Mouse (Mus musculus): ENCODE results near the gene Nnat.
A peak's percentile ranks its signal among the peaks of the same experiment; 100 is the strongest.
"Not testable (repeated sequence)": the region's sequence is repeated elsewhere in the genome, so short reads cannot be mapped to it uniquely, and the experiment has no call there.

Gene Nnat

DNA sequence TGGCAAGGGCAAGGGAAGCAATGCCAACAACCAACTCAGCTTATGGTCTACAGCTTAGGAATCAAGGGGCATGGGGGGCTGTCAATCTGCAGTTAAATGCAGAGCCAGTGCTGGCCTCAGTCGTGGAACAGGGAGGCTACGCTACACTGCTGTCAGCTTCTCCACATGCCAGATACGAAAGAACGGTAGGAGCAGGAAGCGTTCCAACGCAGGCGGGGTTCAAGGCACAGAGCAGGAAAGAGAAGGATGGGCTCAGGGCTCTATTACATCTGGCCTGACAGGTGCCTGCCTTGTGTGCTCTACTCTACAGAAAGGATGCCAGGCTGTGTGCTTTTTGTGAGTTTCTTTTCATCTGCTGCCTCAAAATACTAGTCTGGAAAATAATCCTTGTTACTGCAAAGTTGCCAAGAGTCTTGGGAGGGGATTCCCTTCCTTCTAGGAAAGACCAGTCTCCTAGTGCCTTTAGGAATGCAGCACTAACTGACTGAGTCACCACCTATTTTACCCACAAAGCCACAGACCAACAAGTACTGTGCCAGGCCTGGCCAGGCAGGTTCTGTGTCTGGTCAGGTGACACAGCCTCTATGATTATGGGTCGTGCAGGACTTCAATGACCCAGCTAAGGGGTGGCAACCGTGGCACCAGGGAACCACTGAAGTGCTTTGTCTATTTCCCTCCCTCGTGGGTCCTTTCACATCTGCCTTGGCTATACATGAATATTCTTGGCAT, 7.6 kb upstream of the Nnat start:
- no peak for DNase-seq

DNA sequence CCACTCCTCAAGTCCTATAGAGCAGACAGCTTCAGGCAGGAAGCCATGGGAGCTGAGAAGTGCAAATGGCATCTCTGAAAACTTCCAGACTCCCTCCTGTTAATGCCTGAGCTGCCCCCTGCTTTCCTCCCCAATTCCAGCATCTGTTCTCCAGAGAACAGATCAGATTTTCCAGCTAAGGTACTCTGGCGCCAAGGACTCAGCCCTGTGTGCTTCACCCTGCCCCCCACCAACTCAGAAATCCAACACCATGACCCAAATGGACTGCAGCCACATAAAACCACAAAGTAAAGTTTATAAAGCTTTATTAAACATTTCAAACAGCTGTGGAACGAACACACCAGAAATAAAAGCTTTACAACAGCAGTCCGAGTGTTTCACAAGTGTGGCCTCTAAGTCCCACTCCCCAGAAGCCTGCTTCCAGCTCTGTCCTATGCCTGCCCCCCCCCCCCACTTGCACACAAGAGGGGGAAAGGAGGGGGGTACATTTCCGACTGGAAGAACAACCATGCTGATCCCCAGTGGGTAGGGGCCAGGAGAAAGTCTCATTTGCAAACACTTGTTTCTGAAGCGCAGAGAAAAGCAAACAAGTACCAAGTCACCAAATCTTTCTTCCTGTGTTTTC, 3.7 kb upstream of the Nnat start:
- no peak for DNase-seq

DNA sequence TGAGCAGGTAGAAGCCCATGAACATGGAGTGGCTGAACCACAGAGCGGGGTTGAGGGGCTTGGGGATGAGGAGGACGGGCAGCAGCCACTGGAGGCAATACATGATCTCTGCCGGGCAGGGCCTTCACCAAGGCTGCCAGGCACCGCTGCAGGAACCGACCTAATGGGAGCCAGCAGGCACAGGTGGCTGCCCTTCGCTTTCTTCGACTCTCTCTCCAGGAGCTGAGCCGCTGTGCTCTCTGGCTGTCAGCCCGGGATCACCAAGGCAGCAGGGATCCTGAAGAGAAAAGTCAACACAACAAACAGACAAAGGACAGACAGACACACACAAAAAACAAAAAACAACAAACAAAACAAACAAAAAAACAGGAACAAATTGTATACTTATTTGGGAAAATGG, 1.8 kb upstream of the Nnat start:
- no peak for DNase-seq

DNA sequence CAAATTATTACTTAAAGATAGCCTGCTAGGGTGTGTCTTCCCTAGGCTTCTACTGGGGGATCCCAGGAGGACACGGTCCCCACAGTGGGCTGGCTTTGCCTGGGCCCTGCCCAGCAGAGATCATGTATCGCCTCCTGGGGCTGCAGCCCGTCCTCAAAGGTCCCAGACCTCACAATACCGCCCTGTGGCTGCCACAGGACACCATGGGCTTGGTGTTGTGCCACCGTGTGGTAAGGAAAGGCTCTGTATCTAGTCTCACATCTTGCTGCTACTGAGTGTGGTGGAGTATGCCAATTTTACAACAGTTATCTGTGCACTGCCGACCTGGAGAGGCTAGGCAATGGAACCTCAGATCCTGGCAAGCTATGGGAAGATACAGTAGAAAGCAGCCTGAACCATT, 1.4 kb upstream of the Nnat start:
- peak; percentile 66 for DNase-seq

DNA sequence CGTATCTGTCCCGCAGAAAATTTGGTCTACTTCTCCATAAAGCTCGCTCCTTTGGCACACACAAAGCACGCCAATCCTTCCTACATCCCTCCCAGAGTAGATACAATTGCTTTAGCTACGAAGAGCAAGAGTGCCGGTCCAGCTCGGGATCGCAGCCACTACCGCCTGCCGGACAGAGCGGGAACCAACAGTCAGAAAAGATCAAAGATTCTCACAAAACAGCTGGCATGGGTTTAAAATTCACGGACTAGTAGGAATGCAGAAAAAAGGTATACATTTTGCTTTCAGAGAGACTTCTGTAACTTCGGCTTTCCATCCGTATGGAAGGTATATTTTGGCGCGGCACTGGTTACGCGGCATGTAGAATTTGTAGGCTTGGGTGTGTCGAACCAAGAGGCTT, 438 bp upstream of the Nnat start:
- DNase-seq = peak; percentile 62

DNA sequence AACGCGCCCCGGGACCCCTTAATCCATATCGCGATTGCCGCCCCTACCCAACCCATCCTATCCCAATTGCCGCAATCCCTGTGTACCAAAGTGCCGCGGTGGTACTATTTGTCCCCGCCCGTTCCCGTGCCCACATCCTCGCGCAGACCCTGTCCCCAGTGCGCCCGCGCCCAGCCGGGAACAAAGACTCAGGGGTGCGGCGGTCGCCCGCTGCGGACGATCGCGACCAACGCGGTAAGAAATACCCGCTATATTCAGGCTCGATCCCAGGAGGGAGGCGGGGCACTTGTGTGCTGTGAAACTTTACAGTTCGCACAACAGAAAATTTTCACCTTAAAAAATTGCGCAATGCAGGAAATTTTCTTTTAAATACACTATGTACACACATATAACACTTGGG, 424 bp downstream of the Nnat start:
- peak; percentile 50 for DNase-seq

DNA sequence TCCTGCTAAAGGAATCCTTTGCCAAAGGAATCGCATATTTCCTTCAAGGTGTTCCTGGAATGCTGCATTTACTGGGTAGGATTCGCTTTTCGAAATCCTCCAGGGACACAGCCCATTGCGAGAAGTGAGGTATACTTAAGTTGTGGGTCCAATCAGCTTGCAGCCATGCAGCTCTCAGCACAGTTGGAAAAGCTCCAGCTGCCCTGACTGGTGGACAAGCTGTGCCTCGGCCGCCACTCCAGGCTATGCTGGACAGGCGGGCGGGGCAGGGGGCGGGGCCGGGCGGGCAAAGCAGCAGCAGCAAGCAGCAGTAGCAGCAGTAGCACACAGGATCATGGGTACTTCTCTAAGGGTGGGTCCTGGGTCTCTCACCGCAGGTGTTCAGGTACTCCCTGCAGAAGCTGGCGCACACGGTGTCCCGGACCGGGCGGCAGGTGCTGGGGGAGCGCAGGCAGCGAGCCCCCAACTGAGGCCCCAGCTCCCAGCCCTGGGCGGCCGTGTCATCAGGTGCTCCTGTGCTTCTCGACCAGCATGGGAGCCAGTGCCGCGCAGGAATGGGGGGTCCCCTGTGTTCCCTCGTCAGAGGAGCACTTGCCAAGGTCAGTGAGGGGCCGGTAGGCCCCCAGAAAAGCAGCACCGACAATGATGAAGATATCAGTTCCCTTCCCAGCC, 1.4 kb downstream of the Nnat start:
- DNase-seq = peak; percentile 90

DNA sequence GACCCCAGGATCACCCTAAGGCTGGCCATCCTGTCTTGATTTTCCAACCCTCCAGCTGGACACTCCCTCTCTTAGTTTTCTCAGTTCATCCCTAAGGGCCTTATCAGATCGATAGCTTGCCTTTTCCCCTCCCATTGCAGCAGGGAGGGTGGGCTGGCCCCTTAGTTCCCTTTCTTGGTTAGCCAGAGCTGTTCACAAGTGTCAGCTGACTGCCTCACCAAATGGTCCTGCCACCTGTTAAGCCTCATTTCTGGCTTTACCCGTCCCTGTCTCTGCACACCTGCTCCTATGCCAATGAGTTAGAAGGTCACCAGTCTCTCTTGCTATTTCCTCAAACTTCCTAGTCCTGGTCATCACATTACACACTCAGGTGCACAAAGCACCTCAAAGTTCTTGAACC, 3.2 kb downstream of the Nnat start:
- DNase-seq = no peak

DNA sequence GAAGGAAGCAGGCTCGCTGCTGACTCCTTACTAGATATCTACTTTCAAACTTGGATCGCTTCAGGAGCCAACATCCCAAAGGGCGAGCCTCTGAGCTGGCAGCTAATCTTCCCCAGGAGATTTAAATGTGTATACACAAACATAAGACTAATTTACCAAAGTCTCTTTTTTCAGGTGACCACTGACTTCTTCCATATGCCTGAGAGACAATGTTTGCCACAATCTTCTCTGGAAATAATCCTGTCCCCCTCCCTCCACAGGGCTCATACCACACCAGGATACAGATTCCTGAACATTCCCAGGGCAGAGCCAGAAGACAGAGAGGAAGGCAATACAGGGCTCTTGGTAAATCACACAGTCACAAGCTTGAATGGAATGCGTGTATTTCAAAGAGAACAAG, 4.8 kb downstream of the Nnat start:
- no peak for DNase-seq

DNA sequence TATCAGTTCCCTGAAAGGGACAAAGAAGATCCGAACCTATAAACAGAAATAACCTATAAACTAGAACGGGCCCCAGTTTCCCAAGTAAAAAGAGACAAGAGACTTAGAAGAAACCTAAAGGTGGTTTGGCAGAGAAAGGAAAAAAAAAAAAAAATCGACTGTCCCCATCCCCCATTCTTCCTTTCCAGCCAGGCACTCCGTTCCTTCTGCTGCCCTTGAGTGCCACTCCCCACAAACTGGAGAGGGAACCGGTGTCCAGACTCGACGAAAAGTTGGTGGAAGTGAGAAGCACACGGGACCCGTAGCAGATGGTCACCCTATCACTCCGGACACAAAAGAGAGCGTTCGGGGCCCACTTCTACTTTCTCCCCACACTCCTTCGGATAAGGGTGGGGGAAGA, 5.6 kb downstream of the Nnat start:
- no peak for DNase-seq

DNA sequence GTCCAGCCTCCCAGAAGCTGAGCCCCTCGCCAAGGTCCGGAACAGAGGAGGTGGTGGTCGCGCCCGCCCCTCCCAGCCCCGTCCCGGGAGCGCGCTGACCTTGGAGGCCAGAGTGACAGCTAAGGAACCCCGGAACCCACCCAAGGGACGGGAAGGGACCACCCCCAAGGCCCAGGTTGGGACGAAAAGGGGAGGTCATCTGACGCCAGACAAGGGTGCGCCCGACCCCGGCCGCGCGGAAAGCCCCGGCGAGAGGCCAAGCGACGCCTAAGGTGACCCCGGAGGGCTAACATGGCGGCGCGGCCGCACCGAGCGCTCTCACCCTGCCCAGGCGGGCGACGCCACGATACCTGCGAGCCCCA, 6.0 kb downstream of the Nnat start:
- DNase-seq = no peak

DNA sequence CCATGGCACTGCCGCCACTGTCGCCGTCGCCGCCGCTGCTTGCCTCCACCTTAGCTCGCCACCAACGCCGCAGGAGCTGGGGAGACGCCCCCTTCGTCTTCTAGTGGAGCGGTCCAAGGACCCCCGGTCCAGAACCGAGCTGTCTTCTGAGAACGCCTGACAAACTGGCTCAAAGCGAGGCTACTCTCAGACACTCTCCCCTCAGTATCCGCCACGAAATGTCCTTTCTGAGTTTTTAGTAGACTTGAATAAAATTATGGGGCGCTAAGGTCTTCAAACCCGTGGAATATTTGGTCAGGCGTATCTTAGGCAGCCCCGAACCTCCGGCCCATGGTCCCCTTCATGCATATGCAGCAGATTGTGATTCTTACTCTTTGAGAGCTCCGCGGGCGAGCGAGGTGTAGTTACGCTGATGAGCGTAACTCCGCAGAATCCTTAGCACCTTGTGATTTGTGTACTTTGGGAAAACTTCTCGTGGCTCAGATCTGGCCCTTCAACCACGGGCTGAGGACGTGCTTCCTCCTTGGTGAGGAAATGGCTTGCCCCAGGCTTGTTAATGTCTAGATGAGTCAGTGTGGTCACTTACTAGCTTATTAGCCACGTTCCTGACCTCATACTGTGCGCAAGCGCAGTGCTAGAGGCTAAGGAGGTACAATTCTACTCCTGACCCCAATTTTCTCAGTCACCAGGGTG, 6.5 kb downstream of the Nnat start:
- DNase-seq = peak; percentile 92

DNA sequence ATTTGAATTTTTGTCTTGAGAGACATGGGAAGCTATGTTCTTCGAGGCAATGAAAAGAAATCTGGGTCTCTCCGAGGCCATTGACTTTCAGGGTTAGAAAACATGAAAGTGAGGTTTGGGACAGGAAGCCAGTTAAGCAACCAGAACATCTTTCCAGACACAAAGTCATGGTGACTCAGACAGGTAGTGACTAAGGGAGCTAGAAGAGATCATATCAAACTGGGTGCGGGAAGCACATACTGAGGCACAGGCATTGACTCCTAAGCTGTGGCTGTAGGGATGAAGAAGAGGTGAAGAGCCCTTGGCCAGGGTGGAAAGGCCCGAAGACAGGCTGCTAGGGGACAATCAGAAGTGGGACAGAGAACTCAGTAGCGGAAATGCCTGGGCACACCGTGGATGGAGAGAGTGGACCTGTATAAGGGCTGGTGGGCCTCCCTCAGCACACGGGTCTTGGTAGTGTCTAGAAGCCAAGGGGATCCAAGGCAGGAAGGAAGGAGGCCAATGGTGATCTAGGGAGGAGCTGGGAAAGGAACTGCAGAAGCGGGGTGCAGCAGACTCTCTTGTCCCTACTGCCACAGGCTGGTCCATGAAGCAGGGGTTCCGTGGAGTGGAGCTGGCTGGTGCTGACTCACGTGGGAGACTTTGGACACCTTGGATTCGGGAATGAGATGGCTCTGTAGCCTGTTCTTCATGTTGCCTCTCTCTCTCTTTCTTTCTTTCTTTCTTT, 7.5 kb downstream of the Nnat start:
- DNase-seq = no peak

DNA sequence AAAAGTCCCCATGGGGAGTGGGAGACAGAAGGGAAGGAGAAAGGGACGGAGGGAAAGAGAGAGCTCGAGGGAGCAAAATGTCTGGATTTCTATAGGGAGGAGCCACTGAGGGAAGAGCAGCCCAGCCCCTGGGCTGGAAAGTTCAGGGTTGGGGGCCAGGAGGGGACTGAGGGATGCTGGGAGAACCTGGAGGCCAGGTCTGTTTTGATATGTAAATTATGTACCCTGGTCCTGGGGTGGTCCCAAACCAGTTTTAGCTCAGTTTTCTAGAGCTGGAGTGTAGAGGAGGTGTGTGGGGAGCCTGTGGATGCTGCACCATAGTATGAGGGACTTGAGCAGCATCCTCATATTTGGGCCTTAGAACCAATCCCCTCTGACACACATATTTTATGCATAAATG, 9.0 kb downstream of the Nnat start:
- no peak for DNase-seq

DNA sequence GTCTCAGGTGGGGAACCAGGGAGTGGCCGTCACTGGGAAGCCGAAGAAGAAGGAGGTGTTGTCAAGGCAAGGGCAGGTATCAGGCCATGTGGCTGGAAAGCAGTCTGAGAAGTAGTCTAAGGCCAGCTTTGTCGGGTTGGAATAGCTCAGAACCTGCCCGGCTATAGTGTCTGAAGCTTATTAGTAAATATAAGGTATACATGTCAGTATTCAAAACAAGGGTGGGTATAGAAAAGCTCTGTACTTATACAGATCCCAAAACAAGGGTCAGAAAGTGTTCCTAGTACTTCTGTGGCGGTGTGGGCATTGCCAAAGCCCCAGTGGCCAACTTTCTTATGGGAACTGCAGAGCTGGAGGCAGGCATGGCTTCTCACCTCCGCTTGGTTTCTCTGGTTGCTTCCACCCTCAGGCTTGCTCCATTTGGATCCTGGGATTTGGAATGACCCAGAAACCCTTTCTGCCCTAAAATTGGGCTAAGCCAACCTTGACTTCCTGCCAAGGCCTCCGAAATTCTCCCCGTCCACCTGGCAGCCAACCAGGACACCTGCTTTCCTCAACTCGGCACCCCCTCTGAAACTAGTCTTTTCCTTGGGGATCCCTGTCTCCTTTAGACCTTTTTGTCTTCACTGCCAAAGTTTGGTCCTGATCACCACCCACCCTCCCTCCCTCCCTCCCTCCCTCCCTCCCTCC, 10.1 kb downstream of the Nnat start:
- DNase-seq = no peak

DNA sequence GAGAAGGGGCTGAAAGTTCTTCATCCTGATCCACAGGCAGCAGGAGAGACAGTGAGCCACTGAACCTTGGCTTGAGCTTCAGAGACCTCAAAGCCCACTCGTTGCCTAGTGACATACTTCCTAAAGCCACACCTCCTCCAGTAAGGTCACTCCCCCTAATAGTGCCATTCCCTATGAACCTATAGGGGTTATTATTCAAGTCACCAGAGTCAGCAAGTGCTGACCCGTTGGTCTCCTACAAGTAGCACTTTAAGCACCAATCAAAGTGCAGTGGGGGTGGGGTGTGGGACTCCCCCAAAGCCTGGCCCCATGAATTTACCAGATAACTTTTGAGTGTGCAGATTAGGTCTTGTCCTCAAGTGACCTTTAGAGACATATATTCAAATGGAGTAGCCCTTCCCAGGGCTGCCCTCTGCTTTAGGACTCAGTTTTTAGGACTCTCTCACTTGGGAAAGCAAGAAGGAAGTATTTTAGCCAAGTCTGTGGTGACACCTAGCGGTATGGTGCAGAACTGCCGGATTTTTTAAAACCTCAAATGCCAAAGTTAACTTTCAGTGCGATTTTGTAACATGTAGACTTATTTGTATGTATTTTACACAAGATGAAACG, 11.4 kb downstream of the Nnat start, which contains the start of gene Blcap:
Gene Blcap (minus strand): TSS at position 51 of the 609 bp plus-strand sequence.
- DNase-seq = peak; percentile 77

DNA sequence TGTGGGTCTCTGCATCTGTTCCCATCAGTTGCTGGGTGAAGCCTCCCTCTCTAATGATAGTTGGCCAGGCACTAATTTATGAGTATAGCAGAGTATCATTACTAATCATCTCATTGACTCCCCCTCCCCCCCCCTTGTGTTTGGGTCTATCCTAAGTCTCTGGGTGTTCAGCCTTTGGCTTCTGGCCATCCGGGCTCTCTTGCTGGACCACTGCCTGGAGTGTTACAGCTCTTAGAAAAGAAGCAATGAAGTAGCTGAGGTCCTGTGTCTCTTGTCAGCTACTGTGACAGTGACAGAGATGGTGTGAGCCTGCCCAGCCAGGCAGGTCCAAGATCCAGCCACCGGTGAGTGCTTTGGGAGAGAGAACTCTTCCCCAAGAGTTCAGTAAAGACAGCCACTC, 12.9 kb downstream of the Nnat start:
- no peak for DNase-seq

DNA sequence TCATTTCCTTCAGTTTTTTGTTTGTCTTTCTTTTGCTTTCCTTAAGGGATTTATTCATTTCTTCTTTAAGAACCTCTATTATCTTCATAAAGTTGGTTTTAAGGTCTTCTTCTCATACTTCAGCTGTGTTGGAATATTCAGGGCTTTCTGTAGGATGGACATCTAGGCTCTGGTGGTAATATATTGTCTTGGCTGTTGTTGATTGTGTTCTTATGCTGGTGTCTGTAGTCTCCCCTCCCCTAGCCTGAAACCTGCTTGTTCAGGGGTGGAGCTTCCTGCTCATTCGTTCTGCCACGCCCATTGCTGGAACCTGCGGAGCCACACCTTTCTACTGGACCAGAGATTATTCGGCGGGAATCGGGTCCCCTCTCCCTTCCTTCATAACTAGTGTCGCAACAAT, 25.5 kb downstream of the Nnat start:
- DNase-seq = not testable (repeated sequence)

DNA sequence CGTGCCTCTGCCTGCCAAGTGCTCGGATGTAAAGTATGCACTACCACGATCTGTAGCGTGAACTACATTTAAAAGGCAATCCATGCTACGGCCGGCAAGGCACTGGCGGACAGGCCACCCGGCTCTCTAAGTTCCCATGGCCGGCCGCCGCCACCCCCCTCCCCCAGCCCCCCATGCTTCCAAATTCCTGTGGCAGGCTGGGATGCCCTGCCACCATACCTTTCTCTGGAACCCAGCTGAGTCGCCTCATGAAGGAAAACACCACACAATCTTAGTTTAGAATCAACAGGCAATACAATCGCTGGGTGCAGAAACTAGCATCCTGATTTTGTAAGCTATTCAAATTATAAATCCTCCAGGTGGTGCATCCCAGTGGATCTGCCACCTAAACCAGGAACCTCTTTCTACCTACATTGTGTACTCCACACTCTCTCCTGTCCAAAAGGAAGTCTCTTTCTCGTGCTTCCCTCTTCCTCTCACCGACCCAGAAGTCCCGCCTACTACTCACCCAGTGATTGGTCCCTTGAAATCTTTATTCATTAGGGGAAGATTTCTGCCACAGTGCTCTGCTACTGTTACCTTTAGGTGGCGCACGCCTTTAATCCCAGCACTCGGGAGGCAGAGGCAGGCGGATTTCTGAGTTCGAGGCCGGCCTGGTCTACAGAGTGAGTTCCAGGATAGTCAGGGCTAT, 37.1 kb downstream of the Nnat start:
- DNase-seq = no peak

DNA sequence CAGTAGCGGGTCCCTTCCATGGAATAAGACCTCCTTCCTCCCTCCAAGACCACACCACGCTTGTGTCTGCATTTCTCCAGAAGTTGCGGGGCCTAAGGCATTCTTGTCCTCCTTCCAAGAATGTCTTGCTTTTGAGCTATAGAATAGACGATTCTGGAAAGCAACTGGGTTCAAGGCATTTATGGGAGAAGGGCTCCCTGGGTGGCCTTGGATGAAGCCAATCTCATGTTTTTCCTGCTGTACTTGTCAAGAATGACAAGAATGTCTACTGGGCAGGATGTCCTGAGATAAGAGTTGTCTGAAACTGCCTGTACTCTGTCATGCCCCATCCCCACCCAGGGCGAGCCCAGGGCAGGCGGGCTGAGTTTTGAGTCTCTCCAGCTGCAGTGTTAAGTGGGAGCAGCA, 41.6 kb downstream of the Nnat start:
- DNase-seq = no peak

DNA sequence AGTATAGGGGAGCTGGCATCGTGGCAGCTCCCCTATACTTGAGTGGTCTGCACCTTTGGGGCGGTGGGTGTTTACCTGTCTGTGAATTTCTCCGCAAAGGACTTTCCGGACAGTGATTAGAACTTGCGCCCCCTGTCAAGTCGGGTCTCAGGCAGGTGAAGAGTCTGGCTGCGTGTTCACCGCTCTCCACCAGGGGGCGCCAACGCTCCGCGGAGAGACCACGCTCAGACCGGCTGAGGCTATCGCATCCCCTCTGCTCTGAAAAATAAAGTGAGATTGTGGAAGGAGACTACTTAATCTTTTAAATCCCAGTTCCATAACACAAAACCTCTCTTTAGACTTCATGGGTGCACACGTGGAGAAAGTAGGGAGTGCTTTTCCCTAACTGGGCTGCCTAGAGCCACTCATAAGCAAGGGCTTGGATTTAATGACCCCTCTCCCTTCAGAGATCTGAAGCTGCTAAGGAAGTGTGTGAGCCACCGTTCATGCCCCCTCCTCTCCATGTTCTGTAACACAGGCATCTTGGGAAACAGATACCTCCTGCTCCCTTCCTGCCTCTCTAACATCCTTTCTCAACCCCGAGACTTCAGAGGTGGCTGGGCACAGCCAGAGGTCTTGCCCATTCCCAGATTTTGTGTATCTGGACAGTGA, 45.3 kb downstream of the Nnat start:
- DNase-seq = peak; percentile 81
